15 mouse cellular contexts compared by ENCODE assay signal in the genomic region with DNA sequence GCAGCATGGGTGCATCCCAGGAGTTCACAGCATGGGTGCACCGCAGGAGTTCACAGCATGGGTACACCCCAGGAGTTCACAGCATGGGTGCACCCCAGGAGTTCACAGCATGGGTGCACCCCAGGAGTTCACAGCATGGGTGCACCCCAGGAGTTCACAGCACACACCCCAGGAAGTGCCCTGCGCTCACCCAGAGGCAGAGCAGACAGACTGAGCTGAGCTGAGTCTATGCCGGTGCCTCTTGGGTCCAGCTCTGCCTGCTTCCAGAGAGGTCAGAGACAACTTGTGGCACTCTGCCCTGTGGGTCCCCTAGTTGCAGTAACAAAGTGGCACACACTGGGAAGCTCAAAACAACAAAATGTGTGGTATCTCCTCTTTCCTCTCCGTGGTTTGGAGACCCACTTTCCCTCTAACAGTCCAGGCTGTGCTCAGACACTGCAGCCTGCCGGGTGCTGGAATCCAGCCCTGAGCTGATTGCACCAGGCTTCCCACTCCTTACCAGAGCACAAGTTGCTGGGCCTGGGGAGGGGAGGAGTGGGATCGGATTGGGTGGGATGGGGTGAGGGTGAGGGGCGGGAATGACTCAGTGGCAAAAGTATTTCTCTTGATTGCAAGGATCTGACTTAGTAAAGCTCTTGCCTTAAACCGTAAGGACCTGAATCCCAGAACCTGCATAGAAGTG.
DNase-seq lines count a peak whose midpoint lies in the region; ATAC-seq lines count a peak whose summit lies in the region.
"Had no signal": no experiment of that assay in that cellular context is flagged by ENCODE, and none has a peak within 500 bp of the region (broad histone marks: within the 10 kb centered on the region; RNA-seq: fewer than 3 reads in every experiment).

No protein-coding gene starts in this region.

- H3K4me2 ChIP-seq in hindbrain, embryonic 14.5 days (replicated peaks) = no peak overlapping the region
- no peak overlapping the region for H3K4me2 ChIP-seq in midbrain, embryonic 13.5 days (replicated peaks)
- H3K4me2 ChIP-seq in limb, embryonic 15.5 days = no peak overlapping the region
- H3K4me2 ChIP-seq: limb, embryonic 13.5 days had no signal

- H3K4me1 ChIP-seq in hindbrain, embryonic 10.5 days (replicated peaks) = peaks cover 37% of the 10 kb centered on the region
- H3K4me1 ChIP-seq in hindbrain, embryonic 14.5 days (replicated peaks; ENCODE audit: control insufficient read depth, insufficient read depth, low read length) = no peaks in the 10 kb centered on the region
- H3K4me1 ChIP-seq in midbrain, embryonic 10.5 days = peaks cover 33% of the 10 kb centered on the region
- H3K4me1 ChIP-seq in midbrain, embryonic 13.5 days (replicated peaks) = 0 out of 2 replicates have a peak, but pooled peaks cover 4% of the 10 kb centered on the region
- peaks cover 9% of the 10 kb centered on the region for H3K4me1 ChIP-seq in limb, embryonic 15.5 days

- WGBS in hindbrain, embryonic 10.5 days = 73% methylated on average over 8 of the region's 8 CpGs
- WGBS in hindbrain, embryonic 14.5 days = 75% methylated on average over 8 of the region's 8 CpGs
- WGBS in midbrain, embryonic 10.5 days = 76% methylated on average over 8 of the region's 8 CpGs
- WGBS in midbrain, embryonic 13.5 days = 79% methylated on average over 8 of the region's 8 CpGs
- 55% methylated on average over 8 of the region's 8 CpGs for WGBS in limb, embryonic 15.5 days

- no peaks in the 10 kb centered on the region for H3K27me3 ChIP-seq in hindbrain, embryonic 10.5 days (ENCODE audit: insufficient read depth, poor library complexity, severe bottlenecking)
- H3K27me3 ChIP-seq in hindbrain, embryonic 14.5 days (ENCODE audit: control insufficient read depth, insufficient read depth, low read length) = no peaks in the 10 kb centered on the region
- no peaks in the 10 kb centered on the region for H3K27me3 ChIP-seq in midbrain, embryonic 10.5 days (ENCODE audit: low read depth, poor library complexity, severe bottlenecking)
- H3K27me3 ChIP-seq in midbrain, embryonic 13.5 days = no peaks in the 10 kb centered on the region
- no peaks in the 10 kb centered on the region for H3K27me3 ChIP-seq in limb, embryonic 15.5 days
- H3K27me3 ChIP-seq: limb, embryonic 13.5 days had no signal

- H3K9ac ChIP-seq in hindbrain, embryonic 14.5 days = no peak overlapping the region
- no peak overlapping the region for H3K9ac ChIP-seq in midbrain, embryonic 13.5 days (replicated peaks)
- no peak overlapping the region for H3K9ac ChIP-seq in limb, embryonic 15.5 days
- H3K9ac ChIP-seq: limb, embryonic 13.5 days had no signal

- peak overlapping the region; percentile 73 for H3K27ac ChIP-seq in hindbrain, embryonic 10.5 days
- H3K27ac ChIP-seq in hindbrain, embryonic 14.5 days = no peak overlapping the region
- H3K27ac ChIP-seq in midbrain, embryonic 10.5 days (replicated peaks) = peak overlapping the region; percentile 38; the same call in 1 of the 2 replicates
- no peak overlapping the region for H3K27ac ChIP-seq in midbrain, embryonic 13.5 days
- H3K27ac ChIP-seq in limb, embryonic 15.5 days = peak overlapping the region; percentile 27; the same call in 1 of the 2 replicates
- H3K27ac ChIP-seq: limb, embryonic 13.5 days had no signal

- H3K9me3 ChIP-seq in hindbrain, embryonic 10.5 days = no peaks in the 10 kb centered on the region
- H3K9me3 ChIP-seq in hindbrain, embryonic 14.5 days (ENCODE audit: control insufficient read depth, low read length) = no peaks in the 10 kb centered on the region
- H3K9me3 ChIP-seq in midbrain, embryonic 10.5 days (replicated peaks) = no peaks in the 10 kb centered on the region
- H3K9me3 ChIP-seq in midbrain, embryonic 13.5 days = no peaks in the 10 kb centered on the region
- H3K9me3 ChIP-seq in limb, embryonic 15.5 days = no peaks in the 10 kb centered on the region
- H3K9me3 ChIP-seq: limb, embryonic 13.5 days had no signal

- no peak overlapping the region for H3K4me3 ChIP-seq in hindbrain, embryonic 10.5 days
- no peak overlapping the region for H3K4me3 ChIP-seq in hindbrain, embryonic 14.5 days (replicated peaks; ENCODE audit: low read length)
- no peak overlapping the region for H3K4me3 ChIP-seq in midbrain, embryonic 10.5 days
- no peak overlapping the region for H3K4me3 ChIP-seq in midbrain, embryonic 13.5 days (replicated peaks)
- H3K4me3 ChIP-seq in limb, embryonic 15.5 days = no peak overlapping the region
- H3K4me3 ChIP-seq: limb, embryonic 13.5 days had no signal

- no peaks in the 10 kb centered on the region for H3K36me3 ChIP-seq in hindbrain, embryonic 10.5 days
- no peaks in the 10 kb centered on the region for H3K36me3 ChIP-seq in hindbrain, embryonic 14.5 days (replicated peaks; ENCODE audit: control insufficient read depth, insufficient read depth)
- no peaks in the 10 kb centered on the region for H3K36me3 ChIP-seq in midbrain, embryonic 10.5 days
- no peaks in the 10 kb centered on the region for H3K36me3 ChIP-seq in midbrain, embryonic 13.5 days
- H3K36me3 ChIP-seq in limb, embryonic 15.5 days = no peaks in the 10 kb centered on the region
- H3K36me3 ChIP-seq: limb, embryonic 13.5 days had no signal

- DNase-seq in hindbrain, embryonic 10.5 days (ENCODE audit: low spot score) = no peak
- DNase-seq in hindbrain, embryonic 14.5 days (ENCODE audit: low spot score) = no peak
- no peak for DNase-seq in midbrain, embryonic 10.5 days (ENCODE audit: low spot score)
- peak; percentile 70 for DNase-seq in NIH3T3 (ENCODE audit: low read depth)
- no peak for DNase-seq in left cerebral cortex, adult 9 months (ENCODE audit: low spot score in 2 of 2)
- DNase-seq: adrenal gland, postnatal 14 days; kidney, postnatal 25 days; layer of hippocampus, postnatal 36 days; right cerebral cortex, adult 18-20 months had no signal

- ATAC-seq in hindbrain, embryonic 14.5 days (ENCODE audit: low FRiP score) = no peak
- ATAC-seq in midbrain, embryonic 13.5 days = no peak
- ATAC-seq in limb, embryonic 15.5 days (ENCODE audit: insufficient number of reproducible peaks, low FRiP score, low TSS enrichment, low read depth) = no peak
- ATAC-seq: hindbrain, embryonic 16.5 days; lung, postnatal 0 days; midbrain, embryonic 16.5 days had no signal

Comparison
In these comparisons a context has a peak if more than half of its experiments do, and no peak if none do; other contexts are left out.
1. H3K27ac ChIP-seq: peak in hindbrain, embryonic 10.5 days (single experiment), midbrain, embryonic 10.5 days (single experiment) and limb, embryonic 15.5 days (single experiment); none in hindbrain, embryonic 14.5 days (single experiment) and midbrain, embryonic 13.5 days (single experiment).